Mouse (Mus musculus) heart, adult 9 months (tissue): ENCODE data around the gene Gtf2ird1.
"Not testable (repeated sequence)": the region's sequence is repeated elsewhere in the genome, so short reads cannot be mapped to it uniquely, and the experiment has no call there.

Experiments
- DNase-seq, 2 experiments: peaks; one replicate each; pipeline ENCODE4 v3.0.0; 2022; ENCODE audit warnings: low spot score in 2 of 2

Gene Gtf2ird1

GRCm38 (mm10) chr5:134345449-134345848 is 111.1 kb downstream of the Gtf2ird1 start:
- DNase-seq = no peak

- no peak for DNase-seq
Observed at GRCm38 (mm10) chr5:134344076-134344475, 112.4 kb downstream of the Gtf2ird1 start.

- DNase-seq = not testable (repeated sequence)
Observed at GRCm38 (mm10) chr5:134343530-134343929, 113.0 kb downstream of the Gtf2ird1 start.

- DNase-seq = peak; percentile 18 to 36
Observed at GRCm38 (mm10) chr5:134342503-134343205, 113.9 kb downstream of the Gtf2ird1 start.

DNA sequence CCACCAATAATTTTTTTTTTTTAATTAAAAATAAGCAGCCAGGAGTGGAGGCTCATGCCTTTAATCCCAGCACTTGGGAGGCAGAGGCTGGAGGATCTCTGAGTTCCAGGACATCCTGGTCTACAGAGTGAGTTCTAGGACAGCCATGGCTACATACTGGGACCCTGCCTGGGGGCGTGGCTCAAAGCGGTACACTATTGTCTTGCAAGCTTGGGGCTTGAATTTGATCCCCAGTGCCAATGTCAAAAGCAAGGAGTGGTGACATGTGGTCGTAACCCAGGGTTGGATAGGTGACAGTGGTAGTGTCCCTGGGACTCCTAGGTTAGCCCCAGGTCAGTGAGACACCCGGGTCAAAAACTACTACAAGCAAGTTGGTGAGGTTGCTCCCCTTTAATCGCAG is 114.8 kb downstream of the Gtf2ird1 start:
- no peak for DNase-seq

DNA sequence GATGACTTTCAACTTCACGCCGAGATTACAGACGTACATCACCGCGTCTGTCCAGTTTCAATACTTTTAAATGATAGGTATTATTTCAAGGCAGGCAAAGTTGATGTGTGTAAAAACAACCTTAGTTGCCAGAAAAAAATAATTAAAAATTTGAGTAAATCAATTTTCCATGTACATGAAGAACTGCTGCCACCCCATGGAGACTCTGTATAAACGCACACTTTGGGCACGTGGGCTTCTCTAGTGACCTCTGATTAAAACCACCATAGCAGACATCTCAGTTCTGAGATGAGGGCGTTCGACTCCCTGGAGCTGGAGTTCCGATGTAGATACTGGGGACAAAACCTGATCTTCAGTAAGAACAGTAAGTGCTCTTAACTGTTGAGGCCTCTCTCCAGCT is 115.2 kb downstream of the Gtf2ird1 start:
- DNase-seq = no peak

- no peak for DNase-seq
Observed at GRCm38 (mm10) chr5:134340101-134340522, 116.4 kb downstream of the Gtf2ird1 start.

DNA sequence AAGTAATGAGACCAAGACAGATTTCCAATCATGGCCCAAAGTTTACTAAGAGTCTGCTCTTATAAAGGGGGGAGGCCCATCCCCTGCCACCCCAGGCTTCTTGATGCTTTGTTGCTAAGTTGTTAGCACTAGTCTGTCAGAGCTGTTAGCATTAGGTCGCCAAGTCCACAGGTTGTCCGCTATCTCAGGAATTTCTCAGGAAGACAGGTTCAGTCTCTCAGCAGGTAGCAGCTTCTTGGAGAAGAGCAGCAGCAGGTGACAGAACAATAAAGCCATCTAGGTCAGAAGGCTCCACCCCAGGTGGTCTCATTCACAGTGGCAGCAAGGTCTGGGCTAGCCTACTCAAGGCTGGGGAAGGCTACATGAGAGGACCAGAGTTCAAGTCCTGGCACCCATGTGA is 119.5 kb downstream of the Gtf2ird1 start:
- DNase-seq = not testable (repeated sequence)

- DNase-seq = no peak
Observed at GRCm38 (mm10) chr5:134332743-134333142, 123.8 kb downstream of the Gtf2ird1 start.

GRCm38 (mm10) chr5:134330082-134330481 is 126.4 kb downstream of the Gtf2ird1 start:
- no peak for DNase-seq

- no peak for DNase-seq
Observed at GRCm38 (mm10) chr5:134329311-134329710, 127.2 kb downstream of the Gtf2ird1 start.

- no peak for DNase-seq
Observed at GRCm38 (mm10) chr5:134328482-134329001, 128.0 kb downstream of the Gtf2ird1 start.

DNA sequence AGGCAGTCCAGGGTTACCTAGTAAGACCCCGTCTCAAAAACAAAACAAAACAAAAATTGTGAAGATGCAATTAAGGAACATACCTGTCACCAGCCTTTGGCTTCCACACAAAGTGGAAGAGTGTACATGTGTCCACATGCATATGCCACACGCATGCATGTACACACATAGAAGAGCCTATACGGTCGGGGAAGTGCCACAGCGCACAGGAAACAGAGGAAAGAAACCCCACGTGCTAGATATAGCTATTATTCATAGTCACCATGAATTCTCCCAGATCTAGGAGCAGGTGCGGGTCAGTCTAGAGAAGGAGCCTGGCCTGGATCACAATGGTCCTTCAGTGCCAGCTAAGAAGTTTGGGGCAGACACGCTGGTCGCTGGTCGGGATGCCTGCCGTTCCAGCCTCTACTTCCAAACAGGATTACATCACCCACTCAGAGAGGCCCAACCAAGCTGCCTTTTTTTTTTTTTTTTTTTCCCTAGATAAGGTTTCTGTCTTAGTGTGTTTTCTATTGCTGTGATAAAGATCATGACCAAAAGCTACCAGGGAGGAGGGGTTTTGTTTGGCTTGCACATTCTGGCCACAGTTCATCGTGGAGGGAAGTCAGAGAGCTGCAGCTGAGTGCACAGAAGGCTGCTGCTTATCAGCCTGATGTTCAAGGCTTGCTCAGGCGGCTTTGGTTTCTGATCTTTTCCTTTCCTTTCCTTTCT is 130.5 kb downstream of the Gtf2ird1 start:
- no peak for DNase-seq

DNA sequence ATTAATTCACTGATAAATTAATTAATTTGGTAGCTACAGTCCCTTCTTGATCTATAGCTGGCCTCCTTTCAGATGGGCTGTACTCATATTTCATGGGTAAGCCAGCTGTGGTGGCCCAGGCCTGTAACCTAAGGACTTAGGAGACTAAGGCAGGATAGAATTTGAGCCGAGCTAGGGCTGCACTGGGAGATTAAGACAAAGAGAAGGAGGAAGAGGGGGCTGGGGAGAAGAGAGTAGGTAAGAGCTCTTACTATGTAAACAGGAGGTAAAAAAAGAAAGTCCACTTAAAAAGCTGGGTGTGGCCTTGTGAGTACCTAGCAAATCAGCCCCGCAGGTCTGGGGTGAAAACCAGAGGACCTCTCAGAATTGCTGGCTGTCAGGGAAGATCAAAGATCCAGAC is 132.6 kb downstream of the Gtf2ird1 start:
- DNase-seq = no peak

GRCm38 (mm10) chr5:134323311-134323710 is 133.2 kb downstream of the Gtf2ird1 start:
- no peak for DNase-seq

GRCm38 (mm10) chr5:134322355-134322754 is 134.2 kb downstream of the Gtf2ird1 start:
- no peak for DNase-seq

GRCm38 (mm10) chr5:134321699-134322098 is 134.8 kb downstream of the Gtf2ird1 start:
- DNase-seq = no peak

- DNase-seq = no peak
Observed at GRCm38 (mm10) chr5:134318903-134319302, 137.6 kb downstream of the Gtf2ird1 start.

- DNase-seq = no peak
Observed at GRCm38 (mm10) chr5:134316721-134317120, 139.8 kb downstream of the Gtf2ird1 start.

DNA sequence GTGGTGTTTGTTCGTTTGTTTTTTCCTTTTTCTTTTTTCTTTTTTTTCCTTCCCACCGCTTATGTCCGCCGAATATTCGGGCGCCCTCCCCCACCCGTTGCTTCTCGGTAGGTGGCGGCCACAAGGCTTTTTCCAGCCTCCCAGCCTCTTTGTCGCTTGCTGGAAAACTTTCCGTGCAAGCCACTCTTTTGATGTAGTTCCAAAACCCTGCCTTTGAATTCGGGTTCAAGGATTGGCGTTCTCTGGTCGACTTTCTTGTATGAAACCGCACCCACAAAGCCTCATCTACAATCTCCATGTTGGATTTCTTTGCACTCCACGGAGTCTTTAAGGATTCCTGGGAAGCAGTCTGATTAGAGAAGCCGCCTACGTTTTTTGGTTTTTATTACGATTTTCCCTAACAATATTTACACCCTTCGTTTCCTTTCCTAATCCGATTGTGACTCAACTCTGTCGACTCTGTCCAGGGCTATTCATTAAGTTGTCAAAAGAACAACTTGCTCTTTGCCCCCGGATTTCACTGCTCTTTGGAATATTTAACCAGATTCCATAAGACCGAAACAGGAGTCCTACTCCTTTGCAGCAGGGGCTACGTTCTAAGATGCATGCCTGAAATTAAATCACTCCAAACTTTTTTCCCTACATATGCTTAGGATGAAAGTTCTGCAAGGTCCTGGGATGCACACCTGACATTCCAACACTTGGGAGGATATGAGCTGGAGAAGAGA is 140.7 kb downstream of the Gtf2ird1 start:
- DNase-seq = peak; percentile 46 to 63

DNA sequence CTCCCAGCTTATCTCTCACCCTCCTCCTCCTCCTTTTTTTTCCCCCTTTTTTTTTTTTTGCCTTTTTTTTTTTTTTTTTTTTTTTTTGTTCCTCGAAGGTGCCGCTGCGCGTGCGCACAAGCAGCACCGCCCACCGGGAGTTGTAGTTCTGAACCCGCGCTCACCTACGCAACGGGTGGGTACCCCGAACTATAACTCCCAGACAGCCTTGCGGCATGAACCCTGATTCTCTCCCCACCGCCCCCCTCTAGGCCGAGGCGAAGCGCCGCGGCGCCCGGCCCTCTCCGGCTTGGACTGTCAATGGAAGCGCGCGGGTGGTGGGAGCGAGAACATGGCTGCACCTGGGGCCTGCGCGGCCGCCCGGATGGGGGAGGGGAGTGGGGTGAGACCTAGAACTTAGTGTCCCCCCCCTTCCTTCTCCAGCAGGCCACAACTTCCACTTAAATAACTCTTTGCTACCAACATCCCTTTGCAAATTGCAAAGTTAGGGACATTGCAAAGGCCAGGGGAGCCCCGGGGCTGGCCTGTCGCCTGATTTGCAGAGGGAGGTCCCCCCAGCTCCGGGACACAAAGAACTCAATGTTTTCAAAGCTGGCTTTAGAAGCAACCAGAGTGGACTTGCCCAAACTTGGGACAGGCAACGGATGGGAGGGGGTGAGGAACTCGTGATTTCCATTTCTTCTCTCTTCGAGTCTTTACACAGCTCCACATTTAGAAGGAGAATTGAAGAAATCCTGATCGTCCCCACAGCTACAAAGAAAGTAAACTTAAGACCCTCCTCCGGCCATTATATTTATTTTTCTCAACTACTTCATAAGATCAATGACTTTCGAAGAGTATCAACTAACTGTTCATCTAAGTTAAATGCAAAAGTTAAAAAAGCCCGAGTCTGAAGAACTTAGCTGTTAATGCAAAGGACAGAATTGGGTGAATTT is 141.6 kb downstream of the Gtf2ird1 start, which contains the start of gene Gtf2i:
Gene Gtf2i, minus strand, starts transcription at position 73 of the 935 bp plus-strand sequence.
- DNase-seq = peak; percentile 95 to 96
